Mouse (Mus musculus) frontal cortex, adult 2 months (tissue): ENCODE results near the gene Arpc5. TPM values are rescaled to one million over a fixed set of nuclear protein-coding genes. Genes with fewer than 3 reads are reported as not detected.

ENCODE experiments used
- DNase-seq, 2 experiments: peaks; one replicate each; pipeline ENCODE4 v3.0.0; 2022; ENCODE audit warnings: low spot score in 1 of 2; ENCODE audit errors: extremely low spot score in 1 of 2
- polyA plus RNA-seq: library from polyadenylated mRNA; depleted of rRNA; stranded (reverse); fragments of >200 nt; gene quantifications from 2 replicates; pipeline ENCODE4 v1.2.3, GENCODE M21; 2012; rRNA removed

Arpc5 gene
- 93.2 and 107 TPM in 2 replicates for polyA plus RNA-seq

GRCm38 (mm10) chr1:152766032-152766772 lies at the start of gene Arpc5, which contains the start of gene Rgl1:
TSS of gene Arpc5 (plus strand) at chr1:152766542.
TSS of gene Rgl1 (minus strand) at chr1:152766351.
- DNase-seq, result peak; percentile 87 to 96

- DNase-seq, result no peak
Observed at GRCm38 (mm10) chr1:152717329-152717728, 49.0 kb upstream of the Arpc5 start.

GRCm38 (mm10) chr1:152718200-152718599 lies 48.1 kb upstream of the Arpc5 start:
- no peak for DNase-seq

- no peak for DNase-seq
Observed at GRCm38 (mm10) chr1:152720969-152721368, 45.4 kb upstream of the Arpc5 start.

GRCm38 (mm10) chr1:152721535-152722198 lies 44.7 kb upstream of the Arpc5 start:
- DNase-seq, result no peak

GRCm38 (mm10) chr1:152724286-152724685 lies 42.1 kb upstream of the Arpc5 start:
- no peak for DNase-seq

- no peak for DNase-seq
Observed at GRCm38 (mm10) chr1:152726095-152726494, 40.2 kb upstream of the Arpc5 start.

GRCm38 (mm10) chr1:152727604-152728236 lies 38.6 kb upstream of the Arpc5 start:
- no peak for DNase-seq

- no peak for DNase-seq
Observed at GRCm38 (mm10) chr1:152738793-152739192, 27.5 kb upstream of the Arpc5 start.

- no peak for DNase-seq
Observed at GRCm38 (mm10) chr1:152739374-152739773, 27.0 kb upstream of the Arpc5 start.

- no peak for DNase-seq
Observed at GRCm38 (mm10) chr1:152743095-152743826, 23.1 kb upstream of the Arpc5 start.

- peak; percentile 46 to 94 for DNase-seq
Observed at GRCm38 (mm10) chr1:152746426-152746825, 19.9 kb upstream of the Arpc5 start.

- no peak for DNase-seq
Observed at GRCm38 (mm10) chr1:152749276-152749675, 17.1 kb upstream of the Arpc5 start.

GRCm38 (mm10) chr1:152750312-152750965 lies 15.9 kb upstream of the Arpc5 start, which contains the start of gene Apobec4:
TSS of gene Apobec4 (plus strand) at chr1:152750551.
- peak; percentile 43 to 67 for DNase-seq

- DNase-seq, result no peak
Observed at GRCm38 (mm10) chr1:152761791-152762190, 4.6 kb upstream of the Arpc5 start.

- DNase-seq, result no peak
Observed at GRCm38 (mm10) chr1:152766804-152767748, 734 bp downstream of the Arpc5 start.

GRCm38 (mm10) chr1:152767749-152768488 lies 1.6 kb downstream of the Arpc5 start:
- DNase-seq, result peak; percentile 83 to 94

GRCm38 (mm10) chr1:152771016-152771415 lies 4.7 kb downstream of the Arpc5 start:
- DNase-seq, result no peak
